Mouse (Mus musculus): ENCODE data around the gene Cyp24a1.

DNA sequence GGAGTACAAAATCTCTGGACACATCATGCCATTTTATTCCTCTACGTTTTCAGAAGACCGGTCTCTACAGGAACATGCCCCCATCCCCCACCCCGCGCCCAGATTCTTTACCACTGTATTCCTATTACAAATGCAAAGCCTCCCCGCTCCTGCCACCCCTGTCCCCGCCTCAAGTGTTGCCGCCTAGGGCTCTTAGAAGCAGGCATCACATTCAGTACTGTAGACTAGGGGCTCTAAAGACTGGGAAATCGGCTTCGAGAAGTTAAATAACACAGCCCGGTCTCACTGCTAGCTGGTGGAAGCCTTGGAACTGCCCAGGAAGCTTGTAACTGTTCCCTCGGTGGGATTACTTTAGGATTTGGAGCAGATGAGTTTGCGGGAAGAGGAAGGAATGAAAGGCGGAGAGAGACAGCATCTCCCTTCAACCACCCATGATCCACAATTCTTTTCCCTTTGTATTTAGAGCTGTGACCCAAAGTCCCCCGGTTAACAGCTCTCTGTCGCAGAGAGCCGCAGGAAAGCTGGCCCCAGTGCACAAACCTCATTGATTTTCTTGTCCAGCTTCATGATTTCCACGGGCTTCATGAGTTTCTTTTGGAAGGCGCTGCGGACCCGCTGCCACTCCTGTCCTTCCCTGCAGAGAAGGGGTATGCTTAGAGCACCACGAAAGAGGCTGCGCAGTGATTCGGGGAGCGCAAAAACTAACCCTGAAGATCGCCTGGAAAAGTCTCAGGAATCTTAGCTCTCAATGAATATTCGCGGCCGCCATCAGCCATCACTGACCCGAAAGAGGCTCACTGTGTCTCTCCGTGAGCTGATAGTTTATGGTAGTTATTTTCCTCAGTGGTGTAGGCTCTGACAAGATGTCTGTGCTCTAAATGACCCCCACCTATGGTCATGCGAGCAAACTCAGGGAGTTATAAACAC lies 1.9 kb downstream of the Cyp24a1 start:
- no peak for TF ChIP-seq HCFC1 (IDR thresholded peaks at IDR 0.05; ENCODE audit: borderline replicate concordance, insufficient read depth, low read length)
- TF ChIP-seq ZNF384 (IDR thresholded peaks at IDR 0.05; ENCODE audit: low read depth, low read length): no peak
- no peak for TF ChIP-seq ZC3H11A (IDR thresholded peaks at IDR 0.05; ENCODE audit: borderline replicate concordance, low read depth, low read length)
- TF ChIP-seq MAFK (IDR thresholded peaks at IDR 0.05; ENCODE audit: insufficient read depth, low read depth, low read length): no peak
